Mouse (Mus musculus): ENCODE data around the gene Csrnp3. TPM values are rescaled to one million over a fixed set of nuclear protein-coding genes. Genes with fewer than 3 reads are reported as not detected.

The Csrnp3 gene
- polyA plus RNA-seq, 1 experiment from 2014 or later, result 15.0 TPM

DNA sequence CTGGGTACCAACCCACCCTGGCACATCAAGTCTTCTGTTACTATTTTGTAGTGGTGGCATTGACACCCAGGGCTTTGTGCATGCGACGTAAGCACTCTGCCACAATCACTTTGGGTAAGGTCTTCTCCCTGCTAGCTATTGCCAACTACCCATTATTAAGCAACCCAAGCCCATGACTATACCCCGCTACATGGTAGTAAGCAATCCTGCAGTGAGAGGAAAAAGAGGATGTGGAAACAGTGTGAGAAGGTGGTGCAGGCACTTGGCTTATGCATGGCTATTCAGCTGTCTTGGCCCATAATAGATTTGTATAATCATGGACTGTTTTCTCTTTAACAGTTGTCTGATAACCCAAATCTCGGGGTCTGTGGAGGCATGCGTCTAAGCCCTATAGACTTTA is 11.2 kb downstream of the Csrnp3 start:
- Histone ChIP-seq H3K4me2 (no peak overlapping the region), H3K4me3 (ENCODE audit: low read depth, low read length) (no peak overlapping the region), H3K4me1 (ENCODE audit: control insufficient read depth, insufficient read depth, low read length) (no peaks in the 10 kb centered on the region; the same call in 1 of the 2 replicates), H3K27ac (ENCODE audit: low read depth, low read length) (no peak overlapping the region), H3K9ac (ENCODE audit: low read length) (no peak overlapping the region), H3K9me3 (ENCODE audit: control insufficient read depth, low read length) (no peaks in the 10 kb centered on the region), H3K36me3 (ENCODE audit: control insufficient read depth, insufficient read depth, low read length) (no peaks in the 10 kb centered on the region), H3K27me3 (ENCODE audit: control insufficient read depth, insufficient read depth, low read length) (no peaks in the 10 kb centered on the region)
- WGBS, result 97% methylated on average over 5 of the region's 5 CpGs
- ATAC-seq (ENCODE audit: low FRiP score) (no peak), DNase-seq (ENCODE audit: low spot score, missing footprints) (no peak)

DNA sequence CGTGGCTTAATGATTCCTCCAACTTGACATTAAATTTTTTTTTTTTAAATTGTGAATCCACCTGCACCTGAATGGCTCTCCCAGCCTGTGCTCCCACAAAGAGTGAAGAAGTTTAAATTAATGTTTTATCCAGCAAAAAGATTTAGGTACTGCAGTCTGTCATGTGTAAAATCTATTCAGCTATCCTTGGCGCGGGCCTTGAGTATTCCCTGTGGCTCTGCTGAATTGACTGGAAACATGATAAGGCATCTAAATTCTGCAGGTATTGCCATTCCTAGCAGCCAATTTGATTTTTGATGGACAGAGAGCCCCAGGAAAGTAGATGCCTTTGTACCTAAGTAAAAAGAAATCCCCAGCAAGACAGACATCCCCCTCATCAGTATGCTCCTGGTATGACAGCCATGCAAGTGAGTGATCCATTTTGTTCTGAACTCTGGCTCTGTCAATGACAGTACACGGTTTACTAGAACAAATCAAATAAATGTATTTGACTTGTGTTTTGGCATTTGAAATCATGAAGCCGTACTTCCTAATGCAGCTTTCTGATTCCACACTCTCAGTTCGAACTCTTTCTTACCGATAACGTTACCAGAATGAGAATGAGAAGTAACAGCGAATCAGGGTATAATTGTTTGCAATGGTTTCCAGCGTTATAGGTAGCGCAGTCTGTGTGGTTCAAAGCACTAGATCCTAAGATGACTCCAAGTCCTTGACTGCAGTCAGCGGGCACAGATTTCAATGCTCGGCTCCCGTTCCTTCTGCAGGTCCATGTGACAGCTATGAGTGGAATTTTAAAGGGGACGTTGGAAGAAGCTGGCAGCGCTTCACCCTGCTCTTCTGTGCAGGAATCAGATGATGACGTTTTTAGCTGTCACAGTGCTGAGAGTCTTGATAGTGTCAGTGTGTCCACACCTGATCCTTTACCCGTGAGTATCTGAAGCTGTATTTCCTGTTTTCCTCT is 14.5 kb downstream of the Csrnp3 start:
- H3K36me3 ChIP-seq (ENCODE audit: control insufficient read depth, insufficient read depth, low read length), result no peaks in the 10 kb centered on the region
- no peak overlapping the region for H3K4me2 ChIP-seq
- H3K4me1 ChIP-seq (ENCODE audit: control insufficient read depth, insufficient read depth, low read length), result no peaks in the 10 kb centered on the region
- 89% methylated on average over 18 of the region's 18 CpGs for WGBS
- H3K27me3 ChIP-seq (ENCODE audit: control insufficient read depth, insufficient read depth, low read length), result no peaks in the 10 kb centered on the region
- DNase-seq (ENCODE audit: low spot score, missing footprints), result peak; percentile 44
- H3K27ac ChIP-seq (ENCODE audit: low read depth, low read length), result no peak overlapping the region
- no peak for ATAC-seq (ENCODE audit: low FRiP score)
- no peak overlapping the region for H3K9ac ChIP-seq (ENCODE audit: low read length)
- H3K4me3 ChIP-seq (ENCODE audit: low read depth, low read length), result no peak overlapping the region
- H3K9me3 ChIP-seq (ENCODE audit: control insufficient read depth, low read length), result no peaks in the 10 kb centered on the region

DNA sequence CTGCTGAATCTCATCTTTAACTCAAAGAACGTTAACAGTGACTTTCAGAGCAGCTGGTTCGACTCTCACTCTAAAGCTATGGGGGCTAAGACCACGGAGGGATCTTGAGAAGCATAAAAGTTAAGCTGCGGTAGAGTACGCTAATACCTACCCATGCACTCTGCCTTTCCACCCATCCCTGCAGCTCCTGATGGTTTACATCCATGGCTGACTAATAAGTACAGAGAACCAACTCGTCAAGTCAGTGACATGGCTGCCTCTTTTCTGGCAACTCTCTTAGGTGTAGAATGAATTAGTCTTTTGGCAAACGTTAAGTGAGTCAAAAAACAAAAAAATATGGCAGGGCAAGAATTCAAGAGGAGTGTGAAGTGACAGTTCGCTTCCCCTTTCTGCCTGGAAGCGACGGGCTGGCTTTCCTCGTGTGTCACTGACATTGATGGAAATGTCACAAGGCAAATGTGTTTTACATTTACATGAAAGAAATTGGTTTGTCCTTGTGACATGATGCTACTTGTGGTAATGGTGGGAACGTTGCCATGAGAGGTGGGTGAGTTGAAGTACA is 19.3 kb downstream of the Csrnp3 start:
- Histone ChIP-seq H3K4me1 (ENCODE audit: control insufficient read depth, insufficient read depth, low read length) (no peaks in the 10 kb centered on the region), H3K9ac (ENCODE audit: low read length) (no peak overlapping the region), H3K4me2 (no peak overlapping the region), H3K4me3 (ENCODE audit: low read depth, low read length) (no peak overlapping the region), H3K36me3 (ENCODE audit: control insufficient read depth, insufficient read depth, low read length) (no peaks in the 10 kb centered on the region), H3K9me3 (ENCODE audit: control insufficient read depth, low read length) (no peaks in the 10 kb centered on the region), H3K27me3 (ENCODE audit: control insufficient read depth, insufficient read depth, low read length) (no peaks in the 10 kb centered on the region), H3K27ac (ENCODE audit: low read depth, low read length) (no peak overlapping the region)
- no peak for ATAC-seq (ENCODE audit: low FRiP score)
- 86% methylated on average over 12 of the region's 12 CpGs for WGBS
- DNase-seq (ENCODE audit: low spot score, missing footprints), result no peak

DNA sequence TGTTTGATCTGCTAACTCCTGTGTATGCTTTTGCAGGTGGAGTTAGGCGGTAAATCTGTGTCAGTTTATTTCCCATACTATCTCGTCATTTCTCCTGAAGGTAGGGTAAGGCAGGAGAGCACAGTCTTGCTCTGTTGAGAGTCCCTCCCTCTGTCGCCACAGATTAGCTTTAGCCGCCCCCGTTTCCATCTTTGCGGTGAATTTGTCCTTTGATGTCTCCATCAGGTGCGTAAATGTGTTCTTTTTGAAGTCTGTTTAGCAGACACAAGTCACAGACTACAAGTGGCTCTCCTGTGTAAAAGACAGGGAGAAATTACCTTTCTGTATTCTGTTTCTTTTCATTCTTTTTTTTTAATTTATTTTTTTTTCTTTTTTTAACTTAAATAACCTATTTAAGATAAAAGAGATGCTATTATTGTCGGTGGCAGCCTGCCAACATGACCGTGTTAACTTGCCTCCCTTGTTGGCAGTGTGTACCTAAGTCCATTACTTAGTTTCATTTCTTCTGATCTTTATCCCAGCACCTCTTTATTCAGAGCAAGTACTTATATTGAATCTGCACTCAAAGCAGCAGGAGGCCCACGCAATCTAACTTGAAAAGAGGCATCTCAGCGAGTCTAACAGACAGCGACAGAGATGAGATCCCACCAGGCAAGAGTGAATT is 25.5 kb downstream of the Csrnp3 start:
- Histone ChIP-seq H3K36me3 (ENCODE audit: control insufficient read depth, insufficient read depth, low read length) (no peaks in the 10 kb centered on the region), H3K9me3 (ENCODE audit: control insufficient read depth, low read length) (no peaks in the 10 kb centered on the region), H3K27me3 (ENCODE audit: control insufficient read depth, insufficient read depth, low read length) (no peaks in the 10 kb centered on the region), H3K4me1 (ENCODE audit: control insufficient read depth, insufficient read depth, low read length) (no peaks in the 10 kb centered on the region), H3K9ac (ENCODE audit: low read length) (no peak overlapping the region), H3K4me2 (no peak overlapping the region), H3K4me3 (ENCODE audit: low read depth, low read length) (no peak overlapping the region), H3K27ac (ENCODE audit: low read depth, low read length) (no peak overlapping the region)
- WGBS, result 77% methylated on average over 12 of the region's 12 CpGs
- ATAC-seq (ENCODE audit: low FRiP score), result no peak
- DNase-seq (ENCODE audit: low spot score, missing footprints), result no peak

DNA sequence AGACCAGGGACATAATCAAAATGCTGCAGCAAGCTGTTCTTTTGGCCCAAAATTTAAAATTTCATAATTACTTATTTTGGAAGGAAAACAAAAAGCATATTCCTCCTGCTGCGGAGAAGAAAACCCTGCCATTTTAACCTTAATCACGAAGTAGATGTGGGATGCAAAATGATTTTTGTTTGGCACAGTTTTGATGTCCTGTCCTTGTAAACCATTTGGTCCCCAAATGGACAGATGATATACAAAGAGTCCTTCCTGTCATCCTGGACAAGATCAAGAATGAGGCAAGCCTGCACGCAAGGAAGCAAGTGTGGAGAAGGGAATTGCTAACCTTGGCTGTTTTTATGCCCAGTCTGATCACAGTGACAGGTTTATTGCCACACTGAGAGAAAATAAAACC is 46.0 kb downstream of the Csrnp3 start:
- Histone ChIP-seq H3K36me3 (ENCODE audit: control insufficient read depth, insufficient read depth, low read length) (no peaks in the 10 kb centered on the region), H3K9ac (ENCODE audit: low read length) (no peak overlapping the region), H3K4me2 (no peak overlapping the region), H3K4me3 (ENCODE audit: low read depth, low read length) (no peak overlapping the region), H3K27me3 (ENCODE audit: control insufficient read depth, insufficient read depth, low read length) (no peaks in the 10 kb centered on the region), H3K27ac (ENCODE audit: low read depth, low read length) (no peak overlapping the region), H3K4me1 (ENCODE audit: control insufficient read depth, insufficient read depth, low read length) (peaks cover 5% of the 10 kb centered on the region; the same call in 1 of the 2 replicates), H3K9me3 (ENCODE audit: control insufficient read depth, low read length) (no peaks in the 10 kb centered on the region)
- DNase-seq (ENCODE audit: low spot score, missing footprints) (no peak), ATAC-seq (ENCODE audit: low FRiP score) (no peak)
- 90% methylated on average over 3 of the region's 3 CpGs for WGBS

DNA sequence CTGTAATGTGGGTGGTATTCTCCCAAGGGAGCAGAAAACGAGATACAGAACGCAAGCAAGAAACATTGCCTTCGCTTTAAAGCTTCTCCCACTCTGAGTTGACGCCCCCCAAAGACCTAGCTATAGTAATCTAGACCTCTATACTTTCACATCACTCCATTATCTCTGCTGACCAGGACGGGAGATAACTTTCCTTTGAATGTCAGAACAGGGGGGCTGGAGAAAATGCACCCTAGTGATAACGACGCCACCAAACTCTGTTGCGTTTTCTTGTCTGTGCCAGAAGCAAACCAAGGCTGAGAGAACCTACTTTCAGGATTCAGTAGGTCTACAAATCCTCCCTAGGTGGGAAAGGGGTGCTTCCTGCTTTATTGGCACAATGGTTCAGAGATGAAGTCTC is 47.7 kb downstream of the Csrnp3 start:
- WGBS, result 90% methylated on average over 8 of the region's 8 CpGs
- no peak overlapping the region for H3K27ac ChIP-seq (ENCODE audit: low read depth, low read length)
- DNase-seq (ENCODE audit: low spot score, missing footprints), result no peak
- H3K4me1 ChIP-seq (ENCODE audit: control insufficient read depth, insufficient read depth, low read length), result peaks cover 7% of the 10 kb centered on the region; the same call in 1 of the 2 replicates
- no peak overlapping the region for H3K4me2 ChIP-seq
- H3K36me3 ChIP-seq (ENCODE audit: control insufficient read depth, insufficient read depth, low read length), result no peaks in the 10 kb centered on the region
- H3K4me3 ChIP-seq (ENCODE audit: low read depth, low read length), result no peak overlapping the region
- H3K9me3 ChIP-seq (ENCODE audit: control insufficient read depth, low read length), result no peaks in the 10 kb centered on the region
- no peak for ATAC-seq (ENCODE audit: low FRiP score)
- no peak overlapping the region for H3K9ac ChIP-seq (ENCODE audit: low read length)
- no peaks in the 10 kb centered on the region for H3K27me3 ChIP-seq (ENCODE audit: control insufficient read depth, insufficient read depth, low read length)

DNA sequence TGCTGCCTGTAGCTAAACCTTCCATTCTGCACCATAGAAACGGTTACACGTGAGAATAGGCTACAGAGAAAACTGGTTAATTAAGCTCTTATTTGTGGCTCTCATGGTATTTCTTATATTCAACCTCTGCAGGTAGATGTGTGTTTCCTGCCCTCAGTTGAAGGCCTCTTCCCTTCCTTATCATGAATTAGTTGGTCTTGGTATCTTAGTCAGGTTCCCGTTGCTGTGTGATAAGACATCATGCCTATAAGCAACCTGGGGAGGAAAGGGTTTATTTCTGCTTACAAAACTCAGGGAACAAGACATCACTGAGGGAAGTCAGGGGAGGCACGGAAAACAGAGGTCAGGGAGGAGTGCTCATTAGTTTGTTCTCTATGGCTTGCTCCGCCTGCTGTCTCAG is 48.7 kb downstream of the Csrnp3 start:
- WGBS, result 61% methylated on average over 5 of the region's 5 CpGs
- Histone ChIP-seq H3K4me3 (ENCODE audit: low read depth, low read length) (no peak overlapping the region), H3K4me1 (ENCODE audit: control insufficient read depth, insufficient read depth, low read length) (peaks cover 7% of the 10 kb centered on the region; the same call in 1 of the 2 replicates), H3K9ac (ENCODE audit: low read length) (no peak overlapping the region), H3K9me3 (ENCODE audit: control insufficient read depth, low read length) (no peaks in the 10 kb centered on the region), H3K27ac (ENCODE audit: low read depth, low read length) (no peak overlapping the region), H3K36me3 (ENCODE audit: control insufficient read depth, insufficient read depth, low read length) (no peaks in the 10 kb centered on the region), H3K27me3 (ENCODE audit: control insufficient read depth, insufficient read depth, low read length) (no peaks in the 10 kb centered on the region), H3K4me2 (no peak overlapping the region)
- no peak for DNase-seq (ENCODE audit: low spot score, missing footprints)
- no peak for ATAC-seq (ENCODE audit: low FRiP score)

DNA sequence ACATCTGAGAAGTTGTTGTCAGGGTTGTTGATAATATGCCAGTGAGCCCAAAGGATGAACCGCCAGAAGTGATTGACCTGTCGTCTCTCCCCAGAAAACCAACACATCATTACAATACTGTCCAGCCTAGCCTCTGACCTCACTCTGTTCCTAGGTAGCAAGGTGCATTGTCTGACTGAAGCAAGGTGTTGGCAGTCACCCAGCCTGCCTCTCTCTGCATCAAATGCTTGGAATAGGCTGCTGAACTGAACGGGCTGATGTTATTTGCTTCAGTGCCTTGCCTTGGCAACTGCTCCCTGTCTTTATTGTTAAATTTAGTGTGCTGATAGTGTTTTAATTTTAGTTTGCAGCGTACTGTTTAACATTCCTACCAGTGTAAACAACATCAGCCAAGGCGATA is 51.0 kb downstream of the Csrnp3 start:
- H3K36me3 ChIP-seq (ENCODE audit: control insufficient read depth, insufficient read depth, low read length), result no peaks in the 10 kb centered on the region
- peak overlapping the region; percentile 26 for H3K4me2 ChIP-seq
- H3K9ac ChIP-seq (ENCODE audit: low read length), result no peak overlapping the region
- WGBS, result 26% methylated on average over 5 of the region's 5 CpGs
- H3K4me3 ChIP-seq (ENCODE audit: low read depth, low read length), result no peak overlapping the region
- ATAC-seq (ENCODE audit: low FRiP score) (0 out of 2 replicates have a peak, but pooled peaks have one; percentile 18), DNase-seq (ENCODE audit: low spot score, missing footprints) (peak; percentile 84)
- H3K9me3 ChIP-seq (ENCODE audit: control insufficient read depth, low read length), result no peaks in the 10 kb centered on the region
- H3K27me3 ChIP-seq (ENCODE audit: control insufficient read depth, insufficient read depth, low read length), result no peaks in the 10 kb centered on the region
- no peak overlapping the region for H3K27ac ChIP-seq (ENCODE audit: low read depth, low read length)
- H3K4me1 ChIP-seq (ENCODE audit: control insufficient read depth, insufficient read depth, low read length), result peaks cover 10% of the 10 kb centered on the region; the same call in 1 of the 2 replicates

DNA sequence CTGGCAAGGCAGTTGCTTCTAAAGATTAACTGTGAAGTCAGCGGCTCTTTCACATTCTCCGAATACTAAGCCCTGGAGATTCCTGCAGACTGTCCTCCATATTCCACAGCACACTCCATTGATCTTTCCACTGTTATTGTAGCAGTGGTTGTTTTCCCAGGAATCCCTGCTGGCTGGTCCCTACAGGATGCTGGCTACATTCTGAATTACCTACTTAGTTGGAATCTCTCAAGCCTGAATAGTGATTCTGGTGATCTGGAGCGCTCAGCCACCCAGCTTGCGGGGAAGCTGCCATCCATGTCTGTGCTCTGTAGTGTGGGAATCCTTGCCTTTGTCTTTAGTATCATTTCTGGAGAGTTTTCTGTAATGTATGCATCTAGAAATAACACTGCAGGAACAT is 51.5 kb downstream of the Csrnp3 start:
- H3K36me3 ChIP-seq (ENCODE audit: control insufficient read depth, insufficient read depth, low read length), result no peaks in the 10 kb centered on the region
- H3K9ac ChIP-seq (ENCODE audit: low read length), result no peak overlapping the region
- no peaks in the 10 kb centered on the region for H3K9me3 ChIP-seq (ENCODE audit: control insufficient read depth, low read length)
- no peak overlapping the region for H3K27ac ChIP-seq (ENCODE audit: low read depth, low read length)
- ATAC-seq (ENCODE audit: low FRiP score), result peak; percentile 62
- DNase-seq (ENCODE audit: low spot score, missing footprints), result no peak
- peaks cover 10% of the 10 kb centered on the region; the same call in 1 of the 2 replicates for H3K4me1 ChIP-seq (ENCODE audit: control insufficient read depth, insufficient read depth, low read length)
- H3K4me3 ChIP-seq (ENCODE audit: low read depth, low read length), result no peak overlapping the region
- WGBS, result 19% methylated on average over 4 of the region's 4 CpGs
- H3K27me3 ChIP-seq (ENCODE audit: control insufficient read depth, insufficient read depth, low read length), result no peaks in the 10 kb centered on the region
- peak overlapping the region; percentile 26 for H3K4me2 ChIP-seq
